Mouse (Mus musculus) kidney, adult 9 months (tissue): ENCODE results near the gene Hmgb3.
A peak's percentile ranks its signal among the peaks of the same experiment; 100 is the strongest.

Source experiments
- DNase-seq: peaks from one replicate; pipeline ENCODE4 v3.0.0; 2022

The Hmgb3 gene

DNA sequence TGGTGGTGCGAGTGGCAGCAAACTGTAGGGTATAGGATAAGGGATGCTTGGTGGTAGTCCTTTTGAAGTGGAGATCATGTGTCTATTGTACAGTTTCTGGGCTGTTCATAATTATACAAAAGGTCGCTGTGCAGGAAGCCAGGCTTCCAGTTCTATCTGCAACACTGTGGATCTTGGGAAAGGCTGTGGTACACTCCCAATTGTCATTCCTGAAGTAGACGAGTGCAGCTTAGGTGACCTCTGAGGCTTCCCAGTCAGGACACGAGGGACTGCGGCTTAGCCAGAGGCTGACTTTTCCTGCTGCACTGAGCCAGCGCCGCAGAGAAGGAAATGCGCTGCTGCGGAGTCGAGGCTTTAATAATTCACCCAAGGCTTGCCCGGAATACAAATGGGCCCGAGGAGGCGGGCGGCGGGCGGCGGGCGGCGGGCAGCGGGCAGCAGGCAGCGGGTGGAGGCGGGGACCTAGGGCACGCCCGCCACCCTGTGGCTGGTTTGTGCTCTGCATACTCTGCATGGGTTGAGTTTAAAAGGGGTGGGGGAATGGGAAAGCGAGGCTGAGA lies 45.4 kb downstream of the Hmgb3 start:
- DNase-seq = peak; percentile 58
